Comparison of ENCODE assay signal across 8 mouse cellular contexts in genomic region chr6:29528561-29529443, GRCm38 (mm10). TPM values are rescaled to one million over a fixed set of nuclear protein-coding genes. Genes with fewer than 3 reads are reported as not detected.
DNase-seq lines count a peak whose midpoint lies in the region; ATAC-seq and TF ChIP-seq lines count a peak whose summit lies in the region.

No protein-coding gene starts in this region.

- no peaks in the 10 kb centered on the region for H3K36me3 ChIP-seq in liver, embryonic 11.5 days (ENCODE audit: control insufficient read depth, insufficient read depth, low read length)
- peaks cover 8% of the 10 kb centered on the region for H3K36me3 ChIP-seq in splenic B cell, adult 2 months (ENCODE audit: control insufficient read depth, insufficient read depth, low read length, poor library complexity, severe bottlenecking)

- no peak for ATAC-seq in liver, embryonic 11.5 days (replicated peaks; ENCODE audit: low FRiP score)

- no peak overlapping the region; the same call in 1 of the 2 replicates for H3K4me3 ChIP-seq in layer of hippocampus, adult 2 months
- peak overlapping the region; percentile 30 for H3K4me3 ChIP-seq in liver, embryonic 11.5 days (ENCODE audit: low read depth, low read length)

- peak overlapping the region; percentile 83 for H3K4me2 ChIP-seq in liver, embryonic 11.5 days

- peaks cover 9% of the 10 kb centered on the region for H3K4me1 ChIP-seq in liver, embryonic 11.5 days (replicated peaks; ENCODE audit: control insufficient read depth, insufficient read depth, low read length)

- 0 out of 2 replicates have a peak overlapping the region, but pooled peaks have one; percentile 25 for H3K9ac ChIP-seq in liver, embryonic 11.5 days (ENCODE audit: low read depth, low read length)

- 22% methylated on average over 13 of the region's 13 CpGs for WGBS in liver, embryonic 11.5 days

- peaks cover 38% of the 10 kb centered on the region for H3K27me3 ChIP-seq in liver, embryonic 11.5 days (replicated peaks; ENCODE audit: control insufficient read depth, insufficient read depth, low read length)
- H3K27me3 ChIP-seq in splenic B cell, adult 2 months (ENCODE audit: control insufficient read depth, insufficient read depth, low read length, poor library complexity, severe bottlenecking): no peaks in the 10 kb centered on the region

- no peaks in the 10 kb centered on the region for H3K9me3 ChIP-seq in liver, embryonic 11.5 days (ENCODE audit: control insufficient read depth, low read length)

- no peak for DNase-seq in layer of hippocampus, adult 2 months (ENCODE audit: low spot score in 2 of 2)
- no peak for DNase-seq in layer of hippocampus, adult 11-12 months (ENCODE audit: low spot score)
- peak; percentile 67 for DNase-seq in c-Kit-positive CD71-negative TER-119-negative erythroid progenitor cells, embryonic 14.5 days (ENCODE audit: low read depth)
- no peak for DNase-seq in liver, embryonic 11.5 days (ENCODE audit: low spot score)
- peak; percentile 84 for DNase-seq in splenic B cell, adult 2 months (ENCODE audit: low read depth, low spot score)
- DNase-seq in cerebellum, adult 8-10 months: no peak
- DNase-seq in urinary bladder, postnatal 36 days (ENCODE audit: low spot score in 2 of 2): no peak
- no peak for DNase-seq in urinary bladder, adult 18-20 months (ENCODE audit: low spot score in 2 of 2)

- no peak for TF ChIP-seq CTCF in layer of hippocampus, adult 2 months (conservative IDR thresholded peaks at IDR 0.05)

- H3K27ac ChIP-seq in layer of hippocampus, adult 2 months: peak overlapping the region; percentile 43; the same call in 1 of the 2 replicates
- H3K27ac ChIP-seq in liver, embryonic 11.5 days (ENCODE audit: low read depth, low read length): no peak overlapping the region

RNA-seq across cellular contexts. Expression of gene Irf5, which starts 2.4 kb away (rescaled TPM):
- total RNA-seq in layer of hippocampus, adult 2 months (2021): 1 to 10 TPM; 3.8 to 5.1 TPM
- 8.2 and 9.4 TPM in 2 replicates for polyA plus RNA-seq in liver, embryonic 11.5 days (2014; fragmentation: Nextera tagmentation; extraction: Ambion mirVana)

RNA-seq across cellular contexts. Expression of gene Kcp, which starts 21.1 kb away (rescaled TPM):
- 1 to 10 TPM; 1.1 to 2.0 TPM for total RNA-seq in layer of hippocampus, adult 2 months (2021)
- polyA plus RNA-seq in liver, embryonic 11.5 days (2014; fragmentation: Nextera tagmentation; extraction: Ambion mirVana): 9.2 and 9.5 TPM in 2 replicates

RNA-seq across cellular contexts. Expression of gene Atp6v1fnb, which starts 57.6 kb away (rescaled TPM):
- total RNA-seq in layer of hippocampus, adult 2 months (2021): under 1 TPM in 1 of 2 experiments, not detected in 1; 0.59 TPM
- 0.34 and 0.55 TPM in 2 replicates for polyA plus RNA-seq in liver, embryonic 11.5 days (2014; fragmentation: Nextera tagmentation; extraction: Ambion mirVana)

Comparison
In these comparisons a context has a peak if more than half of its experiments do, and no peak if none do; other contexts are left out.
1. DNase-seq: peak in c-Kit-positive CD71-negative TER-119-negative erythroid progenitor cells, embryonic 14.5 days (single experiment) and splenic B cell, adult 2 months (single experiment); none in layer of hippocampus, adult 2 months (0 of 2), layer of hippocampus, adult 11-12 months (single experiment), liver, embryonic 11.5 days (single experiment), cerebellum, adult 8-10 months (single experiment), urinary bladder, postnatal 36 days (0 of 2) and urinary bladder, adult 18-20 months (0 of 2).